Mouse (Mus musculus) brain, embryonic 14.5 days (tissue): ENCODE results near the gene Babam1. TPM values are rescaled to one million over a fixed set of nuclear protein-coding genes. Genes with fewer than 3 reads are reported as not detected.

Source experiments
- DNase-seq: peaks from one replicate; pipeline ENCODE4 v3.0.0-alpha.2; 2011; ENCODE audit warnings: low read depth
- CTCF ChIP-seq: fragments of 200-500 bp; IDR thresholded peaks from 2 replicates; pipeline ENCODE4 v1.5.1; 2012; ENCODE audit warnings: inconsistent platforms, mild to moderate bottlenecking, moderate library complexity, borderline replicate concordance; ENCODE audit not compliant: insufficient read depth, insufficient read length; ENCODE audit errors: extremely low read depth
- POLR2A ChIP-seq: fragments of 200-500 bp; IDR thresholded peaks from 2 replicates; pipeline ENCODE4 v1.6.1; 2012; ENCODE audit warnings: mild to moderate bottlenecking, inconsistent platforms, borderline replicate concordance; ENCODE audit not compliant: poor library complexity, insufficient read depth, insufficient read length, severe bottlenecking; ENCODE audit errors: extremely low read depth
- polyA plus RNA-seq: library from polyadenylated mRNA; depleted of rRNA; stranded (reverse); fragments of >200 nt; gene quantifications from 2 replicates; pipeline ENCODE4 v1.2.3, GENCODE M21; 2012; rRNA removed

Babam1 gene
- 115 and 119 TPM in 2 replicates for polyA plus RNA-seq

- DNase-seq: peak; percentile 99
- TF ChIP-seq CTCF (no peak), POLR2A (peak; percentile 62; the same call in 1 of the 2 replicates)
Observed at GRCm38 (mm10) chr8:71396639-71397305, at the start of gene Babam1. Gene Babam1, plus strand, starts transcription at chr8:71396861.

DNA sequence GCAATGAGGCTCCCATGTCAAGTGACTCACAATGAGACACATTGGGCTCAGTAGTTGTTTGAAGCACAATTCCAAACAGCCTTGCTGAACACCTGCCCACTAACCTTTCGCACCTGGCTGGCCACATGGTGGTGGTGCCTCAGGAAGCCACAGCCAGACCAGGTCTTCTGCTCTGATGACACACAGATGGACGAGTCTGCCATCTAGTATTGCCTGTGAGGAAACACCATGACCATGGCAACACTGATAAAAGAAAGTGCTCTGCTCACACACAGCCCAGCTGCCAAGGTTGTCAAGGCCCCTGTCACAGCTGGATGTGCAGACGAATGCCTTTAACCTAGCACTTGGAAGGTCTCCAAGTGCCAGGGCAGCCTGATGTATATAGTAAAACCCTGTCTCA, 45.5 kb upstream of the Babam1 start:
- TF ChIP-seq POLR2A: no peak
- TF ChIP-seq CTCF: no peak

DNA sequence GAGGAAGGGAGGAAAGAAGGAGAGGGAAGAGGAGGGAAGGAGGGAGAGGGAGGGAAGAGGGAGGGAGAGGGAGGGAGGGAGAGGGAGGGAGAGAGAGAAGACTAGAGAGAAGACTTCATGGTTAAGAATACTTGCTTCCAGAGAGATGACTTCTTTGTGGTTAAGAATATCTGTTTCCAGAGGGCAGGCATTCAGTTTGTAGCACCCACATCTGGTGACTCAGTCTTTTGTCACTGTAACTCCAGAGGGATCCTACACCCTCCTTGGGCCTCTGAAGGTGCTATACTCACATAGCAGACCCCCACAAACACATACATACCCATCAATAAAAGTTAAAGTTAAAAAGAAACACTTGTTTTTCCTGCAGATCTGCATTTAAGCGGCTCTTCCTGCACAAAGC, 45.1 kb upstream of the Babam1 start:
- no peak for TF ChIP-seq CTCF
- no peak for TF ChIP-seq POLR2A
- DNase-seq: no peak

More for the DNA sequence above, 45.5 kb upstream of the Babam1 start:
- no peak for DNase-seq

GRCm38 (mm10) chr8:71358026-71358425, 38.6 kb upstream of the Babam1 start:
- no peak for DNase-seq
- TF ChIP-seq CTCF (no peak), POLR2A (no peak)

DNA sequence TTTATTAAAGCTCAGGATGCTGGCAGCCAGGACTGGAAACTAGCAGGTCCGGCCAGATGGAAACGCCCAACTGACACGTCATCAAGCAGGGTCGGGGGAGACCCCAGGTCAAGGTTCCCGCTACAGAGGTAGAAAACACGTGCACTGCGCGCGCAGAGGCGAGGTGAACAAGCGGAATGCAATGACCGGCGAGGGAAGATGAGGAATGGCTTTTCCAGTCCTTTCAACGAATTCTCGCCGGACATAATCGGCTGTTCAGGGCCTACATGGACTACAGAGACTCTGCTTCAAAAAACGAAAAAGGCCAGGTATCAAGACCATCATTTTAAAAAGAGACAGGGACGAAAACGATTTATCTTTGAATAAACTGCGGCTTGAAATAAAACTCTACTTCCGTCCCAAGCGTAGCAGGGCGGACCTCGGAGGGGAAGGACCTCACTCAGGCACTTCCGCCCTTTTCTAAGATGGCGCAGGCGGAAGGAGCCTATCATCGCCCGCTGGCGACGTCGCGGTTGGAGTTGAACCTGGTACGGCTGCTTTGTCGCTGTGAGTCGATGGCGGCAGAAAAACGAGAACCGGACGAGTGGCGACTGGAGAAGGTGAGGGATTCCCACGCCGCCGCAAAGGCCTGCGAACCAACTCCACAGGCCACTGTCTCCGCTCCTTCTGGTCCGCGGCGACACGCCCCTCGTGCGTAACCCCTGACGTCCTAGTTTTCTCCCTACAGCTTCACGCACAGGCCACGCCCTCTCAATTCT, 29.7 kb upstream of the Babam1 start, which contains the start of gene Use1:
Gene Use1 (plus strand): TSS at position 78 of the 758 bp plus-strand sequence.
- peak; percentile 43; the same call in 1 of the 2 replicates for TF ChIP-seq POLR2A
- no peak for TF ChIP-seq CTCF

GRCm38 (mm10) chr8:71367529-71368176, 29.0 kb upstream of the Babam1 start:
- TF ChIP-seq POLR2A (no peak), CTCF (no peak)
- DNase-seq: no peak

More for the DNA sequence above, 29.7 kb upstream of the Babam1 start, which contains the start of gene Use1:
- DNase-seq: peak; percentile 97

DNA sequence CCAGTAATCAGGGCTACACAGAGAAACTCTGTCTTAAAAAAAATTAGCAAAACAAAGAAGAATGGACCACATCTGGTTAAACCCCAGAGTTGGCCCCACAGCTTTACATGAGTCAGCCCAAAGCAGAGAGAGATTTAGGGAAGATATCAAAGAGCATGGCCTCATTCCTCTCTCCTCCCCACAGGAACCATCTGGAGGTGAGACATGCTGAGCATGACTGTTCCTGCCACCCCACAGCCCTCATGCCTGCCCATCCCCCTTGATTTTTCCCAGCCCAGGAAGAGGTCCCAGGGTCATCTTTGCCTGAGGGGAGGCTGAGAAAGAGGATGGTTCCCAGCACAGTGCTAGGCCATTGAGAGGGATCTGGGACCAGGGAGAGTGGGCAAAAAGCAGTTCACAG, 28.3 kb upstream of the Babam1 start:
- TF ChIP-seq POLR2A (no peak), CTCF (no peak)
- no peak for DNase-seq

- DNase-seq: no peak
- no peak for TF ChIP-seq POLR2A
- no peak for TF ChIP-seq CTCF
Observed at GRCm38 (mm10) chr8:71369040-71369718, 27.5 kb upstream of the Babam1 start.

DNA sequence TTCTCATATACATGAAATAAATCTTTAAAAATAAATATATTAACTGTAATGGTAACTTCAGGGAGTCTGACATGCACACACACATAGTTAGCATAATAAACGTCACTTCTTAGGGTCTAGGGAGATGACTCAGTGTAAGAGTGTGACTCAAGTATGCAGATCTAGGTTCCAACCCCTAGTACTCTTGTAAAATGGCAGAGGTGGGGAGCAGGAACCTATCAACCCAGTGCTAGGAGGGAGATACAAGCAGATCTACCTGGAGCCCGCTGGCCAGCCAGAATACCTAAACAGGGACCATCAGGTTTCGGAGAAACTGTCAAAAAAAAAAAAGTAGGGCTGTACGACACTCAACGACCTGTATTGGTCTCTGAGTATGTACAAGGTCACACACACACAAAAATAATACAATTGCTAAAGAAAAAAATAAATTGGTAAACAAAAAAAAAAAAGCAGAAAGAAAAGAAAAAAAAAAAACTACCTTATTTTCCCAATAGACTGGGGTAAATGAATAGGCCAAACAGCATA, 25.9 kb upstream of the Babam1 start:
- DNase-seq: no peak
- TF ChIP-seq CTCF (no peak), POLR2A (no peak)

DNA sequence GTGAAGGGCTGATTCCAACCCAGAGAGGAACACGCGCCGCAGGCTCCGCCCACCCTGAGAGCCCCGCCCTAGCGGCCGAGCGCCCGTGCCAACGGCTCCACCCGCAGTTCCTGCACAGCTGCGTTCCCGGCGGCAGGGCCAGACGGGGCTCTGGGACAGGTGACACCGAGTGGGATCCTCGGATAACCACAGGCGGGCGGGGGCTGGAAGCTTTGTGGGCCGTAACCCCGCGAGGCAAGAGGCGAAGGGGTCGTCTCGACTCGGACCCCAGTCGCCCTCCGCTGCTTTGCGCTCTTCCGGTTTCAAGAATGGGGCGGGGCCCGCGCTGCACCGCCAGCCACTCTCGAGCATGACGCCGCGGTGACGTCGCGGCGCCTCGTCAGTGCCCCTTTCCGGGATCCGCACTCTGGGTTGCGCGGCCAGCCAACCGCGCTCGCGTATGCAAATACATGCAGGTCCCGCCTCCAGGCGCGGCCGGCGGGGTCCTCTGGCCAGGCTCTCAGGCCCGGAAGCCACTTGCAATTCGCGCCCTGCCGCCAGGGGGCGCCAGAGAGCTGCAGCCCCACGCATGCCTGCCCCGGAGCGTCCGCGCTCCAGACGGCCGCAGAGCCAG, 25.3 kb upstream of the Babam1 start, which contains the start of gene Ocel1:
Gene Ocel1 (plus strand): TSS at position 63 of the 613 bp plus-strand sequence.
- TF ChIP-seq POLR2A (peak; percentile 45; the same call in 1 of the 2 replicates), CTCF (peak; percentile 80)
- peak; percentile 99 for DNase-seq
